Mouse (Mus musculus) small intestine, adult 2 months (tissue): ENCODE measurements at regions not wholly inside any gene's neighbourhood (a gene's known extent, or its start where the extent isn't known, plus 50 kb on each side); places are given as distances from the start of the nearest gene placed in this dataset.

Experiments
- H3K27ac ChIP-seq: fragments of 200-500 bp; 2 replicates; pipeline ENCODE4 v1.5.1; 2012; ENCODE audit warnings: low read depth, low read length, control low read depth, inconsistent platforms; ENCODE audit not compliant: insufficient read depth
- H3K27me3 ChIP-seq: fragments of 200-500 bp; 2 replicates; pipeline ENCODE4 v1.6.1; 2012; ENCODE audit warnings: mild to moderate bottlenecking, moderate library complexity, low read length, inconsistent platforms; ENCODE audit not compliant: control insufficient read depth, insufficient read depth
- H3K36me3 ChIP-seq: fragments of 200-500 bp; 2 replicates; pipeline ENCODE4 v1.6.1; 2012; ENCODE audit warnings: mild to moderate bottlenecking, low read length, control low read depth, inconsistent platforms; ENCODE audit not compliant: control insufficient read depth, insufficient read depth
- H3K4me1 ChIP-seq: fragments of 200-500 bp; 2 replicates; pipeline ENCODE4 v1.6.1; 2012; ENCODE audit warnings: low read length, inconsistent platforms, mixed read lengths; ENCODE audit not compliant: control insufficient read depth, insufficient read depth, insufficient read length
- H3K4me3 ChIP-seq: fragments of 200-500 bp; 2 replicates; pipeline ENCODE4 v1.5.1; 2012; ENCODE audit warnings: low read depth, mild to moderate bottlenecking, control low read depth, inconsistent platforms, low read length, moderate library complexity
- CTCF ChIP-seq: fragments of 200-500 bp; IDR thresholded peaks from 2 replicates; pipeline ENCODE4 v1.5.1; 2012; ENCODE audit warnings: low read depth, mild to moderate bottlenecking, control low read depth, inconsistent platforms, low read length, moderate library complexity, mixed read lengths; ENCODE audit not compliant: insufficient replicate concordance, insufficient read length; ENCODE audit errors: extremely low read depth
- POLR2A ChIP-seq: fragments of 200-500 bp; IDR thresholded peaks from 2 replicates; pipeline ENCODE4 v1.6.1; 2012; ENCODE audit warnings: low read depth, mild to moderate bottlenecking, control low read depth, inconsistent platforms, low read length, moderate library complexity
- WGBS: fragments of 180-500 bp; shearing (Covaris S2); methylation state at CpG from one replicate; pipeline ENCODE4 v1.1.7; 2018; 5-methylcytosine and 5-hydroxymethylcytosine counted together

GRCm38 (mm10) chr6:98555702-98556101, 213.1 kb upstream of the Gm765 start:
- Histone ChIP-seq H3K4me3 (no peak overlapping the region), H3K27me3 (no peaks in the 10 kb centered on the region; the same call in 1 of the 2 replicates), H3K27ac (no peak overlapping the region), H3K4me1 (no peaks in the 10 kb centered on the region), H3K36me3 (no peaks in the 10 kb centered on the region)
- WGBS: 84% methylated on average over 1 of the region's 1 CpGs
- TF ChIP-seq CTCF: no peak
- TF ChIP-seq POLR2A: no peak

- no peak overlapping the region for H3K4me3 ChIP-seq
- no peak for TF ChIP-seq POLR2A
- no peak for TF ChIP-seq CTCF
Measured at GRCm38 (mm10) chr6:98553922-98554321, 211.4 kb upstream of the Gm765 start.

GRCm38 (mm10) chr6:98551781-98552180, 209.2 kb upstream of the Gm765 start:
- no peak for TF ChIP-seq CTCF
- no peak for TF ChIP-seq POLR2A
- 83% methylated on average over 3 of the region's 3 CpGs for WGBS
- H3K4me3 ChIP-seq: no peak overlapping the region
- no peaks in the 10 kb centered on the region for H3K4me1 ChIP-seq
- H3K36me3 ChIP-seq: no peaks in the 10 kb centered on the region
- H3K27me3 ChIP-seq: no peaks in the 10 kb centered on the region; the same call in 1 of the 2 replicates
- H3K27ac ChIP-seq: no peak overlapping the region

More at GRCm38 (mm10) chr6:98553922-98554321, 211.4 kb upstream of the Gm765 start:
- Histone ChIP-seq H3K4me1 (no peaks in the 10 kb centered on the region), H3K27ac (no peak overlapping the region), H3K36me3 (no peaks in the 10 kb centered on the region), H3K27me3 (no peaks in the 10 kb centered on the region; the same call in 1 of the 2 replicates)
- whole genome bisulfite sequencing: 81% methylated on average over 1 of the region's 1 CpGs

GRCm38 (mm10) chr6:98526882-98527440, 184.4 kb upstream of the Gm765 start:
- no peaks in the 10 kb centered on the region for H3K36me3 ChIP-seq
- H3K4me3 ChIP-seq: no peak overlapping the region
- TF ChIP-seq POLR2A (no peak), CTCF (no peak)
- 73% methylated on average over 15 of the region's 15 CpGs for WGBS
- H3K27me3 ChIP-seq: no peaks in the 10 kb centered on the region
- no peak overlapping the region for H3K27ac ChIP-seq
- H3K4me1 ChIP-seq: no peaks in the 10 kb centered on the region

- H3K27me3 ChIP-seq: no peaks in the 10 kb centered on the region
- TF ChIP-seq POLR2A (no peak), CTCF (no peak)
- H3K36me3 ChIP-seq: no peaks in the 10 kb centered on the region
- no peak overlapping the region for H3K27ac ChIP-seq
- 5% methylated on average over 6 of the region's 6 CpGs for WGBS
- no peaks in the 10 kb centered on the region for H3K4me1 ChIP-seq
- no peak overlapping the region for H3K4me3 ChIP-seq
Measured at GRCm38 (mm10) chr6:98525286-98525685, 182.7 kb upstream of the Gm765 start.

GRCm38 (mm10) chr6:98524659-98525058, 182.1 kb upstream of the Gm765 start:
- no peaks in the 10 kb centered on the region for H3K4me1 ChIP-seq
- no peak overlapping the region for H3K4me3 ChIP-seq
- 76% methylated on average over 2 of the region's 2 CpGs for WGBS
- no peaks in the 10 kb centered on the region for H3K36me3 ChIP-seq
- no peak overlapping the region for H3K27ac ChIP-seq
- H3K27me3 ChIP-seq: no peaks in the 10 kb centered on the region
- TF ChIP-seq POLR2A (no peak), CTCF (no peak)

GRCm38 (mm10) chr6:98521526-98521925, 179.0 kb upstream of the Gm765 start:
- WGBS: 83% methylated on average over 10 of the region's 10 CpGs
- H3K27me3 ChIP-seq: no peaks in the 10 kb centered on the region
- no peaks in the 10 kb centered on the region for H3K36me3 ChIP-seq
- no peaks in the 10 kb centered on the region for H3K4me1 ChIP-seq
- H3K4me3 ChIP-seq: no peak overlapping the region
- TF ChIP-seq POLR2A (no peak), CTCF (no peak)
- no peak overlapping the region for H3K27ac ChIP-seq

GRCm38 (mm10) chr6:98514826-98515225, 172.3 kb upstream of the Gm765 start:
- H3K4me1 ChIP-seq: no peaks in the 10 kb centered on the region
- no peak for TF ChIP-seq CTCF
- TF ChIP-seq POLR2A: no peak
- no peak overlapping the region for H3K27ac ChIP-seq
- H3K4me3 ChIP-seq: no peak overlapping the region
- 84% methylated on average over 3 of the region's 3 CpGs for WGBS
- no peaks in the 10 kb centered on the region for H3K36me3 ChIP-seq
- no peaks in the 10 kb centered on the region for H3K27me3 ChIP-seq
